Mouse (Mus musculus) forelimb bud, embryonic 11.5 days (tissue): Measurements from ENCODE around the gene H2al1c.
A peak's percentile ranks its signal among the peaks of the same experiment; 100 is the strongest.
"Not testable (repeated sequence)": the region's sequence is repeated elsewhere in the genome, so short reads cannot be mapped to it uniquely, and the experiment has no call there.

Experiments
- DNase-seq: peaks from one replicate; pipeline ENCODE4 v3.0.0-alpha.2; 2012; ENCODE audit warnings: low read depth, low spot score

H2al1c gene

DNA sequence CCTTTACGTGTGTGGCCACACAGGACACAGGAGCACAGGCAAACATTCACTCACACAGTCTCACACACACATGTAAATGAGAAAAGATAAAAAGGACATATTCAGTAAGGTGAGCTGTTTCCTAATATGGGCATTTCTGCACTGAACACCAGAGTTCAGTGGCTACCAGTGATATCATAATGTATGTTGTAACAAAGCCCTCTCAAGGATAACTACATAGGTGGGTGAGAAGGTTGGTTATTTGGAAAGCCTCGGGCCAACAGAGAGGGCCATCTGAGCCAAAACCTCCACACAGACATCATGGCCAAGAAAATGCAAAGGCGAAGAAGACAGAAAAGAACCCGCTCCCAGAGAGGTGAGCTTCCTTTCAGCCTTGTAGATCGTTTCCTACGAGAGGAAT is at the start of gene H2al1c:
H2al1c (plus strand) TSS at position 301 of the 400 bp plus-strand sequence.
- DNase-seq, result not testable (repeated sequence)

DNA sequence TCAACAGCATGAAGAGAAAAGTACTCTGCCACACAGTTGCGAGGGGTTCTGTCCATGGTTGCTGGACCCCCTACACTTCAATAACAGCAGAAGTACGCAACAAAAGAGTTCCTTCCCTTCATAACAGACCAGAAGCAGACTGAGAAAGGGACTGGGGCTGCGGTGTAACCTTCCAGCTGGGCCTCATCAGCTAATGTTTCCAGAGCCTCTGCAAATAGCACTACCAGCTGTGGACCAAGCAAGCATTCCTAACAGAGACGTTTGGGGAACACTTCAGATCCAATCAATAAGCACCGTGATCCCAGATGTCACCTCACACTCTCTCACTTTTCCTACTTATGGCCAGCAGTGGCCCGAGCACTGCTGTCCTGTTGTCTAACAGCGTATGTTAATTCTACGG is 40.5 kb upstream of the H2al1c start:
- peak; percentile 40 for DNase-seq

GRCm38 (mm10) chrX:11267791-11268190 is 37.7 kb upstream of the H2al1c start:
- DNase-seq, result peak; percentile 28

- DNase-seq, result no peak
These were observed 36.4 kb upstream of the H2al1c start for GRCm38 (mm10) chrX:11269074-11269473.

DNA sequence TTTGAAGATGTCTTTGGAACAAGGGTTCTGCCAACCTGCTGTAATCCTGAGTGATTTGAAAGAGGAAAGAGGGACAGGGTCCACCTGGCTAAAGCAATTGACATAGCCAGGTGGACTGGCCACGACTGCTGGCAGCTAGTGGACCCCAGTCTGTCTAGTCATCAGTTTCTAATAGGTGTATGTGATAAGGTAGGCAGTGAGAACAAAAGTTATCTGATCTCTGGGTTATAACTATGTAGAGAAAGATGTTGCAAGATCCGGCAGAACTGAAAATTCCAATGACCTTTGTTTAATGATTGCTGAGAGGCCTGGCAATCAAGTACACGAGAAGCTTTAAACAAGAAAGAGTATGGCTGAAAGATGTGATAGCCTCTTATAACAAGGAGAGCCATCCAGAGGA is 32.3 kb upstream of the H2al1c start:
- DNase-seq, result no peak

GRCm38 (mm10) chrX:11277083-11277482 is 28.4 kb upstream of the H2al1c start:
- DNase-seq, result no peak

DNA sequence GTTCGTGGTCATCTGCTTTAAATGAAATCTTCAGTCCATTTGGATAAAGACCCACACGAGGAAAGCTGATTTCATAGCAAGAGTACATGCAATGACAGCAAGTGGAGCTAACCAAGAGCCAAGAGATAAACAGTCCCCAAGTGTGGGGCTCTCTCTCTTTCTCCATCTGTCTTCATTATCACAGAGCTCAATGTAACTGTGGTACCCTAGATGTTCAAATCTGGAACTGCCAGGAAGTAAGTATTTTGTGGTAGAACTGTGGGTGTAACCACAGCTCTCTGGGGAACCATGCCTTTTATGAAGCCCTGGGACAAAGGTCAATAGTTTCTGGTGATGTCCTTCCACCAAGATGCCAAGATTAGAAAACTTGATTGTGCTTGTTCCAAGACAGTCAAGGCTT is 24.7 kb upstream of the H2al1c start:
- no peak for DNase-seq

DNA sequence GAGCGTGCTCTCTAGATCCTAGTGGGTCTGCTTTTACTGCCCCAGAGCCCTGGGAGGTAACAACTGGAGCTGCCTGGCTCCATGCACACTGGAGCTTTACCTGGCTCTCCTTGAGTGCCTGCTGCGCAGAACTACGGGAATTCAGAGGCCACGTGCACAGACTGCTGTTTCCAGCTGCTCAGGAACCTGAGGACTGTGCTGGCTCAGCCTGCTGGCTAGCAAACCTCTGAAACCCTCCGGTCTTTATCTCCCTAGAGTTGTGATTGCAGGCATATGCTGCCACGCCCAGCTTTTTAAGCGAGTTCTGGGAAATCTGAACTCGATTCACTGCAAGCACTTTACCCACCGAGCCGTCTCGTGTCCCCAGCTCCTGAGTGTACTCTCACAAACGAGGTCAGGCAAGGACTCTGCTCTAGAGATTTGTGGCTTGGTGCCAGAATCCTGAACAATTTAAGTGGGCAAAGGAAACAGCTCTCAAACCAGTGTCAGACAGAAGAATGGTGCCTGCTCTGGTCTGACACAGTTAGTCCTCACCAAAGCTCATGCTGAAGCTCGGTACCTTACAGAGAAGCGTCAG is 17.1 kb upstream of the H2al1c start:
- DNase-seq, result no peak

- DNase-seq, result no peak
These were observed 16.2 kb upstream of the H2al1c start for GRCm38 (mm10) chrX:11289244-11289643.

GRCm38 (mm10) chrX:11298957-11299356 is 6.5 kb upstream of the H2al1c start, which contains the start of gene H2al1a:
Gene H2al1a (plus strand): TSS chrX:11299257.
- not testable (repeated sequence) for DNase-seq

DNA sequence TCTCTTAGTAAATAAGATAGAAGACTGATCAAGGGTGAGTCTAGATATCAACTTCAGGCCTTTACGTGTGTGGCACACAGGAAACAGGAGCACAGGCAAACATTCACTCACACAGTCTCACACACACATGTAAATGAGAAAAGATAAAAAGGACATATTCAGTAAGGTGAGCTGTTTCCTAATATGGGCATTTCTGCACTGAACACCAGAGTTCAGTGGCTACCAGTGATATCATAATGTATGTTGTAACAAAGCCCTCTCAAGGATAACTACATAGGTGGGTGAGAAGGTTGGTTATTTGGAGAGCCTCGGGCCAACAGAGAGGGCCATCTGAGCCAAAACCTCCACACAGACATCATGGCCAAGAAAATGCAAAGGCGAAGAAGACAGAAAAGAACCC is 3.3 kb upstream of the H2al1c start, which contains the start of gene H2al1b:
H2al1b (plus strand) TSS at position 301 of the 400 bp plus-strand sequence.
- DNase-seq, result not testable (repeated sequence)

GRCm38 (mm10) chrX:11308524-11308923 is 3.1 kb downstream of the H2al1c start, which contains the start of gene H2al1d:
Gene H2al1d (plus strand): TSS chrX:11308824.
- DNase-seq, result not testable (repeated sequence)

DNA sequence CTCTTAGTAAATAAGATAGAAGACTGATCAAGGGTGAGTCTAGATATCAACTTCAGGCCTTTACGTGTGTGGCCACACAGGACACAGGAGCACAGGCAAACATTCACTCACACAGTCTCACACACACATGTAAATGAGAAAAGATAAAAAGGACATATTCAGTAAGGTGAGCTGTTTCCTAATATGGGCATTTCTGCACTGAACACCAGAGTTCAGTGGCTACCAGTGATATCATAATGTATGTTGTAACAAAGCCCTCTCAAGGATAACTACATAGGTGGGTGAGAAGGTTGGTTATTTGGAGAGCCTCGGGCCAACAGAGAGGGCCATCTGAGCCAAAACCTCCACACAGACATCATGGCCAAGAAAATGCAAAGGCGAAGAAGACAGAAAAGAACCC is 6.2 kb downstream of the H2al1c start, which contains the start of gene H2al1e:
H2al1e (plus strand) TSS at position 301 of the 400 bp plus-strand sequence.
- DNase-seq, result not testable (repeated sequence)

DNA sequence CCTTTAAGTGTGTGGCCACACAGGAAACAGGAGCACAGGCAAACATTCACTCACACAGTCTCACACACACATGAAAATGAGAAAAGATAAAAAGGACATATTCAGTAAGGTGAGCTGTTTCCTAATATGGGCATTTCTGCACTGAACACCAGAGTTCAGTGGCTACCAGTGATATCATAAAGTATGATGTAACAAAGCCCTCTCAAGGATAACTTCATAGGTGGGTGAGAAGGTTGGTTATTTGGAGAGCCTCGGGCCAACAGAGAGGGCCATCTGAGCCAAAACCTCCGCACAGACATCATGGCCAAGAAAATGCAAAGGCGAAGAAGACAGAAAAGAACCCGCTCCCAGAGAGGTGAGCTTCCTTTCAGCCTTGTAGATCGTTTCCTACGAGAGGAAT is 9.4 kb downstream of the H2al1c start, which contains the start of gene H2al1f:
H2al1f (plus strand) TSS at position 301 of the 400 bp plus-strand sequence.
- DNase-seq, result not testable (repeated sequence)

DNA sequence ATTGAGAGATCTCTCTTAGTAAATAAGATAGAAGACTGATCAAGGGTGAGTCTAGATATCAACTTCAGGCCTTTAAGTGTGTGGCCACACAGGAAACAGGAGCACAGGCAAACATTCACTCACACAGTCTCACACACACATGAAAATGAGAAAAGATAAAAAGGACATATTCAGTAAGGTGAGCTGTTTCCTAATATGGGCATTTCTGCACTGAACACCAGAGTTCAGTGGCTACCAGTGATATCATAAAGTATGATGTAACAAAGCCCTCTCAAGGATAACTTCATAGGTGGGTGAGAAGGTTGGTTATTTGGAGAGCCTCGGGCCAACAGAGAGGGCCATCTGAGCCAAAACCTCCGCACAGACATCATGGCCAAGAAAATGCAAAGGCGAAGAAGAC is 12.5 kb downstream of the H2al1c start, which contains the start of gene H2al1g:
H2al1g (plus strand) TSS at position 301 of the 400 bp plus-strand sequence.
- DNase-seq, result not testable (repeated sequence)

DNA sequence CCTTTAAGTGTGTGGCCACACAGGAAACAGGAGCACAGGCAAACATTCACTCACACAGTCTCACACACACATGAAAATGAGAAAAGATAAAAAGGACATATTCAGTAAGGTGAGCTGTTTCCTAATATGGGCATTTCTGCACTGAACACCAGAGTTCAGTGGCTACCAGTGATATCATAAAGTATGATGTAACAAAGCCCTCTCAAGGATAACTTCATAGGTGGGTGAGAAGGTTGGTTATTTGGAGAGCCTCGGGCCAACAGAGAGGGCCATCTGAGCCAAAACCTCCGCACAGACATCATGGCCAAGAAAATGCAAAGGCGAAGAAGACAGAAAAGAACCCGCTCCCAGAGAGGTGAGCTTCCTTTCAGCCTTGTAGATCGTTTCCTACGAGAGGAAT is 15.7 kb downstream of the H2al1c start, which contains the start of gene H2al1h:
H2al1h (plus strand) TSS at position 301 of the 400 bp plus-strand sequence.
- not testable (repeated sequence) for DNase-seq

DNA sequence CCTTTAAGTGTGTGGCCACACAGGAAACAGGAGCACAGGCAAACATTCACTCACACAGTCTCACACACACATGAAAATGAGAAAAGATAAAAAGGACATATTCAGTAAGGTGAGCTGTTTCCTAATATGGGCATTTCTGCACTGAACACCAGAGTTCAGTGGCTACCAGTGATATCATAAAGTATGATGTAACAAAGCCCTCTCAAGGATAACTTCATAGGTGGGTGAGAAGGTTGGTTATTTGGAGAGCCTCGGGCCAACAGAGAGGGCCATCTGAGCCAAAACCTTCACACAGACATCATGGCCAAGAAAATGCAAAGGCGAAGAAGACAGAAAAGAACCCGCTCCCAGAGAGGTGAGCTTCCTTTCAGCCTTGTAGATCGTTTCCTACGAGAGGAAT is 18.9 kb downstream of the H2al1c start, which contains the start of gene H2al1i:
H2al1i (plus strand) TSS at position 301 of the 400 bp plus-strand sequence.
- DNase-seq, result not testable (repeated sequence)

DNA sequence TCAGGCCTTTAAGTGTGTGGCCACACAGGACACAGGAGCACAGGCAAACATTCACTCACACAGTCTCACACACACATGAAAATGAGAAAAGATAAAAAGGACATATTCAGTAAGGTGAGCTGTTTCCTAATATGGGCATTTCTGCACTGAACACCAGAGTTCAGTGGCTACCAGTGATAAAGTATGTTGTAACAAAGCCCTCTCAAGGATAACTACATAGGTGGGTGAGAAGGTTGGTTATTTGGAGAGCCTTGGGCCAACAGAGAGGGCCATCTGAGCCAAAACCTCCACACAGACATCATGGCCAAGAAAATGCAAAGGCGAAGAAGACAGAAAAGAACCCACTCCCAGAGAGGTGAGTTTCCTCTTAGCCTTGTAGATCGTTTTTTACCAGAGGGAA is 22.1 kb downstream of the H2al1c start, which contains the start of gene H2al1j:
H2al1j (plus strand) TSS at position 301 of the 400 bp plus-strand sequence.
- DNase-seq, result not testable (repeated sequence)

DNA sequence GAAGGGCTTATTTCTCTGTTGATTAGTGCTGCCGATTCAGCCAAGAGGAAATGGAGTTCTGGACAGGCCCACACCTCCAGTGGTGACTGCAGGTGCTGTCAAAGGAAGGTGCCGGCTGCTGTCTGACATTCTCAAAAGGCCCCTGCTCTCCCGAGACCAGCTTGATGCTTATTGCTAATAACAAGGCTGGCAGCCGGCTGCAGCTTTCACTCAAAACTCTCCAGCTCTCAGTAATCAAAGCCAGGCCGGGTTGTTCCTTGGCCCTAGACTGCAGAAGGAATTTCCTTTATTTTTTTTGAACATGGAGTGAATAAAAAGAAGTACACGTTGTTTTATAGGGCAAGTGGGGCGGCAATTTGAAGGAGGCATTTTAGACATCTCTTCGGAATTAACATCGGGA is 40.3 kb downstream of the H2al1c start:
- peak; percentile 60 for DNase-seq

DNA sequence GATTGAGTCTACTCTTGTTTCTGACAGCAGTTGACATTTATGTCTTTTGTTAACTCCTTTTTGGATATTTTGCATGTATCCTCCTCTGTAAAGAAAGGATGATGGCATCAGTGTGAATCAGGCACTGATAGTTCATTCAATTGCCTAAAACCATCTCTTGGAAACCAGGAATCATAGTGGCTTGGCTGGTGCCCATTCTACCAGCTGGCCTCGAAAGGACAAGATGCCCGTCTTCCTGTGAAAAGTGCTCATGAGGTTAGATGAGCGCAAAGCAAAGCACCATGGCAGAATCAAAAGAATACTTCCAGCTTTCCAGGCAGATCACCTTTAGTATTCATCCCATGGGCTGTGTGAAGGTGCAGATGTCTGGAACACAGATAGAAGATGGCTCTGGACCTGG is 41.3 kb downstream of the H2al1c start:
- DNase-seq, result no peak
